Mouse (Mus musculus) olfactory bulb, adult 2 months (tissue): Measurements from ENCODE around the gene Sorcs1.

ENCODE experiments used
- CTCF ChIP-seq: fragments of 200-500 bp; IDR thresholded peaks from 2 replicates; pipeline ENCODE4 v1.5.1; 2012; ENCODE audit warnings: low read depth, mild to moderate bottlenecking, low read length, moderate library complexity; ENCODE audit not compliant: insufficient read depth
- POLR2A ChIP-seq: fragments of 200-500 bp; IDR thresholded peaks from 2 replicates; pipeline ENCODE4 v1.6.1; 2012; ENCODE audit warnings: mild to moderate bottlenecking, low read depth, low read length, moderate library complexity; ENCODE audit not compliant: insufficient read depth

- no peak for TF ChIP-seq POLR2A
- no peak for TF ChIP-seq CTCF
These were observed 492.4 kb downstream of the Sorcs1 start for GRCm38 (mm10) chr19:50185769-50186715.
